Mouse (Mus musculus): ENCODE measurements around the gene Ints3. TPM values are rescaled to one million over a fixed set of nuclear protein-coding genes. Genes with fewer than 3 reads are reported as not detected.
A peak's percentile ranks its signal among the peaks of the same experiment; 100 is the strongest.

Gene Ints3
- 31.2 and 31.7 TPM in 2 replicates for polyA plus RNA-seq (2014; fragmentation: Nextera tagmentation; extraction: Ambion mirVana)

DNA sequence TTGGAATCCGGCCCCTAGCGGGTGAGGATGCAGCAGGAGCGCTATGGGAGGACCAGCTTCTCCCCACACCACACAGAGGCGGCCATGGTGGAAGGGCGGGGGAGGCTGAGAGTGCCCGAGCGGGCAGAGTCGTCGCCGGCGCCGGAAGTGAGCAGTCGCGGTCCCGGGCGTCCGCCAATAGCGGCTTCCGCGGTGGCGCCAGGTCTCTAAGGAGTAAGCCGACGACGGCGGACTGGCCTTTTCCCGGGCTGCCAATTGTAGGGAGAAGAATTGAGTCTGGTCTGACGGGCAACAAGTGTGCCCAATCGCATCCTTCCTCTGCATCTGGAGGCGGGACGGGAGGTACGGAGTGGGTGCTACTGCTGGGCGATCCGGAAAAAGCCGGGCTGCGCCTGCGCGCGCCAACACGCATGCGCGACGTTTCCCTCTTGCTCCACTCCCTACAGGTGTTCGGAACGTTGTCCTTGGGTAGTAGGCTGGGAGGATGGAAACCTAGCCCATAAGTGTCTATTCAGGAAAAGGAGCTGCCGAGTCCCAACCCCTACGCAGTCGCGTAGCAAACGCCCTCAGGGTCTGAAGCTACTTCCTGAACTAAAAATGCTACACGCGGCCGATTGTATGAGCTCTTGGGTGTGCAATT is at the start of gene Ints3:
Gene Ints3 (minus strand): TSS at position 242 of the 640 bp plus-strand sequence.
- Histone ChIP-seq H3K9ac (ENCODE audit: low read length) (peak within 1 kb of the TSS; percentile 94), H3K36me3 (ENCODE audit: control insufficient read depth, insufficient read depth, low read length) (0 out of 2 replicates have a peak, but pooled peaks cover 11% of the 10 kb centered on the region), H3K9me3 (ENCODE audit: control insufficient read depth, low read length) (no peaks in the 10 kb centered on the region), H3K4me2 (ENCODE audit: low read length) (peak within 1 kb of the TSS; percentile 92), H3K4me1 (replicated peaks; ENCODE audit: control insufficient read depth, insufficient read depth, low read length) (peaks cover 27% of the 10 kb centered on the region), H3K4me3 (ENCODE audit: low read depth, low read length) (peak within 1 kb of the TSS; percentile 89), H3K27me3 (replicated peaks; ENCODE audit: control insufficient read depth, insufficient read depth, low read length) (no peaks in the 10 kb centered on the region), H3K27ac (ENCODE audit: low read depth) (peak within 1 kb of the TSS; percentile 97)
- DNase-seq (ENCODE audit: low spot score) (peak; percentile 99), ATAC-seq (replicated peaks; ENCODE audit: low FRiP score, low TSS enrichment, low read depth) (peak; percentile 100)
- WGBS, result 1% methylated on average over 52 of the region's 52 CpGs

DNA sequence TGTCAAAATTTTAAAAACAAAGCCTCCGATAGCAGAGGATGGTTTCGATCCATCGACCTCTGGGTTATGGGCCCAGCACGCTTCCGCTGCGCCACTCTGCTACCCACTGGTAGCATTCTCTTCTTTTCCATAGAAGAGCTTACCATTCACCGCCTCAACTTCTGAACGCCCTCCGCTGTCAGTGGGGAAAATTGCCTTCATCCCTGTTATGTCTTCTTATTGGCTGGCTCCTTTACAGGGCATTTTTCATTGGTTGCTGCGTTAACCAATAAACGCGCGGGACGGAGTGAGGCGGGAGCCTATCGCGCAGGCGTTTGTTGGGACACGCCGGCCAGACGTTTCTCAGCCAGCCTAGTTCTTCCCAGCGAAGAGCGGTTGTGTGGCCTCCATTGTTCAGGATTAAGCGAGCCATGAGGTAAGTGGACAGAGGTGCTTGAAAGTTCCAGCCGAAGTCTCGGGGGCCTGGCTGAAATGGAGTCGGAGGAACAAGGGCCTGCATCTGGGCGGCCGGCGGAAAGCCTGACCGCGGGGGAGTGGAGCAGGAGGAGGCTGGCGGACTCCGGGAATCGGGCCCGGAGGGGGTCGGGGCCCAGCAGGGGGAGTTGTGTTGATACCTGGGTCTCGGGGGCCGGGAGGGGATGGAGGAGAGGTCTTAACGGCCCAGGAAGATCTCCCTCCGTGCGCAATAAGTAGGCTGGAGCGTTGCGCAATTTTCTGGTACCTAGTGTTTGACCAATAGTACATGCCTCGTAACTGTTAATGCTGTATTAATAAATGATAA is 42.6 kb upstream of the Ints3 start, which contains the start of gene Ilf2:
Gene Ilf2 (plus strand): TSS at position 296 of the 781 bp plus-strand sequence.
- ATAC-seq (replicated peaks; ENCODE audit: low FRiP score, low TSS enrichment, low read depth) (peak; percentile 99), DNase-seq (ENCODE audit: low spot score) (peak; percentile 99)
- no peaks in the 10 kb centered on the region for H3K9me3 ChIP-seq (ENCODE audit: control insufficient read depth, low read length)
- peak within 1 kb of the TSS; percentile 82 for H3K4me2 ChIP-seq (ENCODE audit: low read length)
- H3K4me3 ChIP-seq (ENCODE audit: low read depth, low read length), result peak within 1 kb of the TSS; percentile 84
- H3K27ac ChIP-seq (ENCODE audit: low read depth), result peak within 1 kb of the TSS; percentile 91
- peaks cover 7% of the 10 kb centered on the region; the same call in 1 of the 2 replicates for H3K4me1 ChIP-seq (replicated peaks; ENCODE audit: control insufficient read depth, insufficient read depth, low read length)
- no peaks in the 10 kb centered on the region for H3K27me3 ChIP-seq (replicated peaks; ENCODE audit: control insufficient read depth, insufficient read depth, low read length)
- peak within 1 kb of the TSS; percentile 92 for H3K9ac ChIP-seq (ENCODE audit: low read length)
- peaks cover 36% of the 10 kb centered on the region for H3K36me3 ChIP-seq (ENCODE audit: control insufficient read depth, insufficient read depth, low read length)
- under 1% methylated on average over 45 of the region's 45 CpGs for WGBS

- Histone ChIP-seq H3K9ac (ENCODE audit: low read length) (no peak overlapping the region), H3K9me3 (ENCODE audit: control insufficient read depth, low read length) (no peaks in the 10 kb centered on the region), H3K4me1 (replicated peaks; ENCODE audit: control insufficient read depth, insufficient read depth, low read length) (peaks cover 7% of the 10 kb centered on the region; the same call in 1 of the 2 replicates), H3K27ac (ENCODE audit: low read depth) (no peak overlapping the region), H3K36me3 (ENCODE audit: control insufficient read depth, insufficient read depth, low read length) (peaks cover 28% of the 10 kb centered on the region), H3K27me3 (replicated peaks; ENCODE audit: control insufficient read depth, insufficient read depth, low read length) (no peaks in the 10 kb centered on the region), H3K4me2 (ENCODE audit: low read length) (peak overlapping the region; percentile 49), H3K4me3 (ENCODE audit: low read depth, low read length) (peak overlapping the region; percentile 84)
- DNase-seq (ENCODE audit: low spot score) (no peak), ATAC-seq (replicated peaks; ENCODE audit: low FRiP score, low TSS enrichment, low read depth) (peak; percentile 26)
- WGBS, result 40% methylated on average over 15 of the region's 16 CpGs
Measured at GRCm38 (mm10) chr3:90475151-90475830, 41.9 kb upstream of the Ints3 start.

GRCm38 (mm10) chr3:90472213-90472612 is 38.8 kb upstream of the Ints3 start:
- ATAC-seq (replicated peaks; ENCODE audit: low FRiP score, low TSS enrichment, low read depth) (no peak), DNase-seq (ENCODE audit: low spot score) (no peak)
- Histone ChIP-seq H3K9ac (ENCODE audit: low read length) (no peak overlapping the region), H3K4me3 (ENCODE audit: low read depth, low read length) (no peak overlapping the region), H3K36me3 (ENCODE audit: control insufficient read depth, insufficient read depth, low read length) (no peaks in the 10 kb centered on the region), H3K27ac (ENCODE audit: low read depth) (no peak overlapping the region), H3K4me1 (replicated peaks; ENCODE audit: control insufficient read depth, insufficient read depth, low read length) (peaks cover 5% of the 10 kb centered on the region; the same call in 1 of the 2 replicates), H3K9me3 (ENCODE audit: control insufficient read depth, low read length) (no peaks in the 10 kb centered on the region), H3K4me2 (ENCODE audit: low read length) (no peak overlapping the region), H3K27me3 (replicated peaks; ENCODE audit: control insufficient read depth, insufficient read depth, low read length) (no peaks in the 10 kb centered on the region)
- 20% methylated on average over 3 of the region's 3 CpGs for WGBS

GRCm38 (mm10) chr3:90467618-90468300 is 34.3 kb upstream of the Ints3 start:
- DNase-seq (ENCODE audit: low spot score) (no peak), ATAC-seq (replicated peaks; ENCODE audit: low FRiP score, low TSS enrichment, low read depth) (no peak)
- peaks cover 34% of the 10 kb centered on the region for H3K27me3 ChIP-seq (replicated peaks; ENCODE audit: control insufficient read depth, insufficient read depth, low read length)
- WGBS, result 95% methylated on average over 10 of the region's 10 CpGs
- H3K4me1 ChIP-seq (replicated peaks; ENCODE audit: control insufficient read depth, insufficient read depth, low read length), result 0 out of 2 replicates have a peak, but pooled peaks cover 2% of the 10 kb centered on the region
- no peaks in the 10 kb centered on the region for H3K9me3 ChIP-seq (ENCODE audit: control insufficient read depth, low read length)
- H3K36me3 ChIP-seq (ENCODE audit: control insufficient read depth, insufficient read depth, low read length), result no peaks in the 10 kb centered on the region
- H3K4me2 ChIP-seq (ENCODE audit: low read length), result no peak overlapping the region
- H3K4me3 ChIP-seq (ENCODE audit: low read depth, low read length), result no peak overlapping the region
- no peak overlapping the region for H3K9ac ChIP-seq (ENCODE audit: low read length)
- H3K27ac ChIP-seq (ENCODE audit: low read depth), result no peak overlapping the region

DNA sequence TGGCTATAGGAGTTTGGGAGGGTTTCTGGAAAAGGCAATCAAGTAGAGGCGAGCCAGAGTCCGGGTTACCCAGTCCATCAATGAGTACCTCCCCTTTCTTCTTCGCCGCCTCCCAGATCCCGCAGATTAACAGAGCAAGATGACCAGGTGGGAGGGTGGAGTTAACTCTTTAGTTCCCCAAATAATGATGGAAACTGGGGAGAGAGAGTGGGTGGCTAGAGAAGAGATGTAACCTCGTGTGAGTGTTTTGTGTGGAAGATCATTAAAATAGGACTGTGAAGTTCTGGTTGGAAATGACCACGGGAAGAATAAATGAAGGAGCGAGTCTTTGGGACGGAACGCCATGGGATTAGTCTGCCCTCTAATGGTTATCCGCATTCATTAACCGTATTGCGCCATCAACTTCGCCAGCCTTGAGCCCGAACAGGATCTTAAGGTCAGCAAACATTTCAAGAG is 32.9 kb upstream of the Ints3 start:
- H3K4me3 ChIP-seq (ENCODE audit: low read depth, low read length), result peak overlapping the region; percentile 58

GRCm38 (mm10) chr3:90465686-90466310 is 32.4 kb upstream of the Ints3 start, which contains the start of gene Npr1:
Gene Npr1 (minus strand): TSS chr3:90465866.
- WGBS, result under 1% methylated on average over 38 of the region's 49 CpGs
- peak within 1 kb of the TSS; percentile 89 for H3K4me2 ChIP-seq (ENCODE audit: low read length)
- H3K9me3 ChIP-seq (ENCODE audit: control insufficient read depth, low read length), result no peaks in the 10 kb centered on the region
- H3K4me3 ChIP-seq (ENCODE audit: low read depth, low read length), result peak within 1 kb of the TSS; percentile 58
- no peaks in the 10 kb centered on the region for H3K36me3 ChIP-seq (ENCODE audit: control insufficient read depth, insufficient read depth, low read length)
- H3K9ac ChIP-seq (ENCODE audit: low read length), result peak within 1 kb of the TSS; percentile 46
- DNase-seq (ENCODE audit: low spot score), result peak; percentile 75
- H3K27ac ChIP-seq (ENCODE audit: low read depth), result no peak within 1 kb of the TSS
- H3K27me3 ChIP-seq (replicated peaks; ENCODE audit: control insufficient read depth, insufficient read depth, low read length), result peaks cover 34% of the 10 kb centered on the region
- ATAC-seq (replicated peaks; ENCODE audit: low FRiP score, low TSS enrichment, low read depth), result peak; percentile 61
- 0 out of 2 replicates have a peak, but pooled peaks cover 2% of the 10 kb centered on the region for H3K4me1 ChIP-seq (replicated peaks; ENCODE audit: control insufficient read depth, insufficient read depth, low read length)

More for the DNA sequence above, 32.9 kb upstream of the Ints3 start:
- ATAC-seq (replicated peaks; ENCODE audit: low FRiP score, low TSS enrichment, low read depth) (peak; percentile 54; the same call in 1 of the 2 replicates), DNase-seq (ENCODE audit: low spot score) (peak; percentile 82)
- no peaks in the 10 kb centered on the region for H3K36me3 ChIP-seq (ENCODE audit: control insufficient read depth, insufficient read depth, low read length)
- peak overlapping the region; percentile 46; the same call in 1 of the 2 replicates for H3K9ac ChIP-seq (ENCODE audit: low read length)
- H3K4me1 ChIP-seq (replicated peaks; ENCODE audit: control insufficient read depth, insufficient read depth, low read length), result 0 out of 2 replicates have a peak, but pooled peaks cover 2% of the 10 kb centered on the region
- H3K9me3 ChIP-seq (ENCODE audit: control insufficient read depth, low read length), result no peaks in the 10 kb centered on the region
- peaks cover 34% of the 10 kb centered on the region for H3K27me3 ChIP-seq (replicated peaks; ENCODE audit: control insufficient read depth, insufficient read depth, low read length)
- H3K4me2 ChIP-seq (ENCODE audit: low read length), result peak overlapping the region; percentile 89
- no peak overlapping the region for H3K27ac ChIP-seq (ENCODE audit: low read depth)
- WGBS, result under 1% methylated on average over 15 of the region's 15 CpGs
